Mouse (Mus musculus) adrenal gland, postnatal 10 days (tissue): ENCODE measurements around the gene Bloc1s2. TPM values are rescaled to one million over a fixed set of nuclear protein-coding genes. Genes with fewer than 3 reads are reported as not detected.

Experiments used
- DNase-seq: peaks from one replicate; pipeline ENCODE4 v3.0.0; 2021; ENCODE audit warnings: mixed read lengths
- long read RNA-seq, 2 experiments: library from polyadenylated mRNA; stranded (forward); transcript quantifications; one replicate each; pipeline ENCODE4 v2.0.0; 2021
- total RNA-seq, 2 experiments: library from RNA; stranded (reverse); gene quantifications; 2 replicates each; pipeline ENCODE4 v1.2.3; 2021

Gene Bloc1s2
- 10 to 100 TPM; 29.1 to 30.1 TPM for total RNA-seq
- long read RNA-seq, experiment 1, transcript Bloc1s2-201 (5 exons, 885 nt) = major isoform, 30 of 41 reads
- long read RNA-seq, experiment 1, partial matches to known transcripts = 2 of 41 reads
- long read RNA-seq, experiment 1, other reads (novel, unspliced or antisense) = 6 of 41 reads
- long read RNA-seq, experiment 2, transcript Bloc1s2-201 (5 exons, 885 nt) = major isoform, 19 of 24 reads
- long read RNA-seq, experiment 2, partial matches to known transcripts = 1 of 24 reads
- long read RNA-seq, experiment 2, other reads (novel, unspliced or antisense) = 2 of 24 reads

- peak; percentile 95 for DNase-seq
These were observed at the start of gene Bloc1s2 for GRCm38 (mm10) chr19:44145702-44146567. Gene Bloc1s2 (minus strand): TSS chr19:44146446.

- DNase-seq = peak; percentile 82
These were observed 48.9 kb upstream of the Bloc1s2 start for GRCm38 (mm10) chr19:44195138-44195537.

- no peak for DNase-seq
These were observed 47.7 kb upstream of the Bloc1s2 start for GRCm38 (mm10) chr19:44193906-44194305.

GRCm38 (mm10) chr19:44192342-44192741, 46.1 kb upstream of the Bloc1s2 start, which contains the start of gene Pkd2l1:
Gene Pkd2l1 (minus strand): TSS chr19:44192442.
- DNase-seq = no peak

GRCm38 (mm10) chr19:44189056-44189455, 42.8 kb upstream of the Bloc1s2 start:
- no peak for DNase-seq

- DNase-seq = no peak
These were observed 37.7 kb upstream of the Bloc1s2 start for GRCm38 (mm10) chr19:44183968-44184367.

- peak; percentile 8 for DNase-seq
These were observed 34.3 kb upstream of the Bloc1s2 start for GRCm38 (mm10) chr19:44180502-44180901.

GRCm38 (mm10) chr19:44176741-44177140, 30.5 kb upstream of the Bloc1s2 start:
- DNase-seq = no peak

- DNase-seq = no peak
These were observed 28.6 kb upstream of the Bloc1s2 start for GRCm38 (mm10) chr19:44174835-44175234.

GRCm38 (mm10) chr19:44161515-44161914, 15.3 kb upstream of the Bloc1s2 start:
- DNase-seq = peak; percentile 11

- DNase-seq = no peak
These were observed 13.1 kb upstream of the Bloc1s2 start for GRCm38 (mm10) chr19:44159386-44159785.

GRCm38 (mm10) chr19:44157005-44157404, 10.8 kb upstream of the Bloc1s2 start:
- DNase-seq = no peak

- no peak for DNase-seq
These were observed 7.5 kb upstream of the Bloc1s2 start for GRCm38 (mm10) chr19:44153781-44154180.

- DNase-seq = no peak
These were observed 2.7 kb upstream of the Bloc1s2 start for GRCm38 (mm10) chr19:44148991-44149390.

- DNase-seq = no peak
These were observed 2.1 kb upstream of the Bloc1s2 start for GRCm38 (mm10) chr19:44148345-44148744.

GRCm38 (mm10) chr19:44146951-44147350, 705 bp upstream of the Bloc1s2 start:
- no peak for DNase-seq

- no peak for DNase-seq
These were observed 278 bp upstream of the Bloc1s2 start for GRCm38 (mm10) chr19:44146568-44146879.

GRCm38 (mm10) chr19:44144366-44144765, 1.9 kb downstream of the Bloc1s2 start:
- DNase-seq = no peak

GRCm38 (mm10) chr19:44135960-44136485, 10.2 kb downstream of the Bloc1s2 start:
- DNase-seq = no peak

GRCm38 (mm10) chr19:44135072-44135959, 10.9 kb downstream of the Bloc1s2 start, which contains the start of gene Cwf19l1:
Gene Cwf19l1 (minus strand): TSS chr19:44135876.
- peak; percentile 91 for DNase-seq

- DNase-seq = no peak
These were observed 13.3 kb downstream of the Bloc1s2 start for GRCm38 (mm10) chr19:44132917-44133316.

- no peak for DNase-seq
These were observed 17.7 kb downstream of the Bloc1s2 start for GRCm38 (mm10) chr19:44128560-44128959.
